Mouse (Mus musculus) midbrain, postnatal 0 days (tissue): ENCODE results near the gene Mthfr. TPM values are rescaled to one million over a fixed set of nuclear protein-coding genes. Genes with fewer than 3 reads are reported as not detected.

Source experiments
- ATAC-seq: fragments of 200-750 bp; cut with Nextera tagmentation; 2 replicates; pipeline ENCODE4 v1.8.0; 2017; ENCODE audit warnings: moderate number of reproducible peaks, mild to moderate bottlenecking, moderate TSS enrichment, moderate library complexity; ENCODE audit not compliant: low FRiP score
- DNase-seq: peaks from one replicate; pipeline ENCODE4 v3.0.0-alpha.2; 2015; ENCODE audit warnings: low spot score
- H3K27ac ChIP-seq: fragments of 300-500 bp; sonication (generic); 2 replicates; pipeline ENCODE4 v1.5.1; 2014; ENCODE audit warnings: low read depth, mild to moderate bottlenecking, low read length, mixed read lengths
- H3K27me3 ChIP-seq: fragments of 300-500 bp; sonication (generic); 2 replicates; pipeline ENCODE4 v1.6.1; 2014; ENCODE audit warnings: low read length, control low read depth, mixed read lengths; ENCODE audit not compliant: insufficient read depth
- H3K36me3 ChIP-seq: fragments of 300-500 bp; sonication (generic); 2 replicates; pipeline ENCODE4 v1.6.1; 2014; ENCODE audit warnings: low read length, control low read depth, mixed read lengths; ENCODE audit not compliant: insufficient read depth
- H3K4me1 ChIP-seq: fragments of 300-500 bp; sonication (generic); 2 replicates; pipeline ENCODE4 v1.6.1; 2014; ENCODE audit warnings: mild to moderate bottlenecking, control low read depth, antibody characterized with exemption, low read length, mixed read lengths; ENCODE audit not compliant: insufficient read depth
- H3K4me2 ChIP-seq: fragments of 300-500 bp; sonication (generic); 2 replicates; pipeline ENCODE4 v1.6.1; 2014; ENCODE audit warnings: low read depth, mild to moderate bottlenecking, low read length, mixed read lengths; ENCODE audit not compliant: poor library complexity, severe bottlenecking
- H3K4me3 ChIP-seq: fragments of 300-500 bp; sonication (generic); 2 replicates; pipeline ENCODE4 v1.5.1; 2014; ENCODE audit warnings: low read depth, mild to moderate bottlenecking, low read length, moderate library complexity
- H3K9ac ChIP-seq: fragments of 300-500 bp; sonication (generic); replicated peaks from 2 replicates; pipeline ENCODE4 v1.6.1; 2014; ENCODE audit warnings: mild to moderate bottlenecking, low read length, moderate library complexity, mixed read lengths; ENCODE audit not compliant: poor library complexity, severe bottlenecking
- H3K9me3 ChIP-seq: fragments of 300-500 bp; sonication (generic); 2 replicates; pipeline ENCODE4 v1.6.1; 2016; ENCODE audit warnings: low read length, control low read depth
- CTCF ChIP-seq: IDR thresholded peaks from 2 replicates; pipeline ENCODE4 v1.5.1; 2016; ENCODE audit warnings: antibody characterized with exemption, mild to moderate bottlenecking
- WGBS: fragments of 180-500 bp; shearing (Covaris S2); extraction: QIAGEN DNeasy Blood & Tissue Kit; methylation state at CpG from one replicate; pipeline ENCODE4 v1.1.7; 2014; 5-methylcytosine and 5-hydroxymethylcytosine counted together
- polyA plus RNA-seq: library from polyadenylated mRNA; unstranded; fragments of >200 nt; fragmentation: Nextera tagmentation; extraction: Ambion mirVana; gene quantifications from 2 replicates; pipeline ENCODE4 v1.2.1, GENCODE M21; 2015
- total RNA-seq: library from RNA; depleted of rRNA; stranded (reverse); fragments of >200 nt; gene quantifications from 2 replicates; pipeline ENCODE4 v1.2.3, GENCODE M21; 2014

Mthfr gene
- total and polyA plus RNA-seq, 2 experiments from 2014 or later = 10.1 to 51.1 TPM

- peaks cover 6% of the 10 kb centered on the region; the same call in 1 of the 2 replicates for H3K36me3 ChIP-seq
Observed at GRCm38 (mm10) chr4:148033858-148034410, 4.9 kb upstream of the Mthfr start.

GRCm38 (mm10) chr4:148035440-148035839 lies 3.4 kb upstream of the Mthfr start:
- ATAC-seq = no peak
- H3K27me3 ChIP-seq = no peaks in the 10 kb centered on the region
- H3K4me2 ChIP-seq = no peak overlapping the region
- 91% methylated on average over 3 of the region's 3 CpGs for WGBS
- no peaks in the 10 kb centered on the region for H3K36me3 ChIP-seq
- H3K27ac ChIP-seq = no peak overlapping the region
- peaks cover 9% of the 10 kb centered on the region; the same call in 1 of the 2 replicates for H3K4me1 ChIP-seq
- H3K4me3 ChIP-seq = no peak overlapping the region
- no peak for TF ChIP-seq CTCF
- no peaks in the 10 kb centered on the region for H3K9me3 ChIP-seq
- DNase-seq = no peak
- H3K9ac ChIP-seq = no peak overlapping the region

More at GRCm38 (mm10) chr4:148033858-148034410, 4.9 kb upstream of the Mthfr start:
- TF ChIP-seq CTCF = no peak
- H3K4me3 ChIP-seq = no peak overlapping the region
- ATAC-seq (no peak), DNase-seq (no peak)
- H3K9me3 ChIP-seq = no peaks in the 10 kb centered on the region
- H3K4me2 ChIP-seq = no peak overlapping the region
- H3K27ac ChIP-seq = no peak overlapping the region
- 62% methylated on average over 7 of the region's 7 CpGs for WGBS
- H3K9ac ChIP-seq = no peak overlapping the region
- 0 out of 2 replicates have a peak, but pooled peaks cover 4% of the 10 kb centered on the region for H3K4me1 ChIP-seq
- H3K27me3 ChIP-seq = no peaks in the 10 kb centered on the region

GRCm38 (mm10) chr4:148038079-148038599 lies 738 bp upstream of the Mthfr start:
- Histone ChIP-seq H3K9me3 (no peaks in the 10 kb centered on the region), H3K4me3 (peak overlapping the region; percentile 83), H3K27me3 (no peaks in the 10 kb centered on the region), H3K36me3 (peaks cover 3% of the 10 kb centered on the region; the same call in 1 of the 2 replicates), H3K4me2 (peak overlapping the region; percentile 54), H3K9ac (peak overlapping the region; percentile 91), H3K27ac (peak overlapping the region; percentile 92), H3K4me1 (peaks cover 20% of the 10 kb centered on the region)
- ATAC-seq (no peak; the same call in 1 of the 2 replicates), DNase-seq (peak; percentile 20)
- TF ChIP-seq CTCF = no peak
- WGBS = 6% methylated on average over 26 of the region's 26 CpGs

- DNase-seq (peak; percentile 33), ATAC-seq (no peak)
- H3K9ac ChIP-seq = peak overlapping the region; percentile 63
- peak overlapping the region; percentile 79 for H3K27ac ChIP-seq
- peaks cover 20% of the 10 kb centered on the region for H3K4me1 ChIP-seq
- H3K4me2 ChIP-seq = peak overlapping the region; percentile 77
- peak; percentile 31; the same call in 1 of the 2 replicates for TF ChIP-seq CTCF
- no peaks in the 10 kb centered on the region for H3K9me3 ChIP-seq
- peaks cover 9% of the 10 kb centered on the region for H3K36me3 ChIP-seq
- WGBS = 16% methylated on average over 19 of the region's 19 CpGs
- H3K27me3 ChIP-seq = no peaks in the 10 kb centered on the region
- H3K4me3 ChIP-seq = peak overlapping the region; percentile 83
Observed at GRCm38 (mm10) chr4:148039254-148040028, 564 bp downstream of the Mthfr start.

GRCm38 (mm10) chr4:148040029-148040830 lies 1.4 kb downstream of the Mthfr start:
- no peak for TF ChIP-seq CTCF
- Histone ChIP-seq H3K4me1 (peaks cover 20% of the 10 kb centered on the region), H3K9ac (peak overlapping the region; percentile 48; the same call in 1 of the 2 replicates), H3K27ac (peak overlapping the region; percentile 79; the same call in 1 of the 2 replicates), H3K4me3 (peak overlapping the region; percentile 83), H3K36me3 (peaks cover 14% of the 10 kb centered on the region), H3K9me3 (no peaks in the 10 kb centered on the region), H3K27me3 (no peaks in the 10 kb centered on the region), H3K4me2 (peak overlapping the region; percentile 77)
- ATAC-seq (no peak), DNase-seq (no peak)
- WGBS = 59% methylated on average over 15 of the region's 15 CpGs
